Mouse (Mus musculus) liver, postnatal 0 days (tissue): ENCODE data around the gene Tdrd12.
"Not testable (repeated sequence)": the region's sequence is repeated elsewhere in the genome, so short reads cannot be mapped to it uniquely, and the experiment has no call there.

ENCODE experiments used
- CTCF ChIP-seq: sonication (generic); IDR thresholded peaks from 2 replicates; pipeline ENCODE4 v1.5.1; 2016; ENCODE audit warnings: antibody characterized with exemption, low read depth
- EP300 ChIP-seq: IDR thresholded peaks from 2 replicates; pipeline ENCODE4 v1.6.1; 2016; ENCODE audit warnings: antibody characterized with exemption, low read depth, mild to moderate bottlenecking

DNA sequence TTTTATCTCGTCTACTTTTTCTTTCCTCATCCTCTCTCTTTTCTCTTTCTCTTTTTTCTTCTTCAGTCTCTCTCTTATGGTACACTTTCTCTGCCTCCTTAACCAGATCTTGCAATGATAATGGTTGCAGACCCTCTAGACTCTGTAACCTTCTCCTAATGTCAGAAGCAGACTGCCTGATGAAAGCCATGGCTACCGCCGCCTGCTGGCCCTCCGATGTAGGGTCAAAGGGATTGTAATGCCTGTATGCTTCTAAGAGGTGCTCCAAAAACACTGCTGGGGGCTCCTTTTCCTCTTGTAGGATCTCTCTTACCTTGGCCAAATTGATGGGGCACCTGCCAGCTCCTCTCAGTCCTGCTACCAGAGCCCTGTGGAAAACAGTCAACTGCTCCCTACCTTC is 32.2 kb upstream of the Tdrd12 start:
- peak; percentile 54 for TF ChIP-seq CTCF
- TF ChIP-seq EP300 = not testable (repeated sequence)
